Mouse (Mus musculus): ENCODE measurements around the gene Ajap1.

DNA sequence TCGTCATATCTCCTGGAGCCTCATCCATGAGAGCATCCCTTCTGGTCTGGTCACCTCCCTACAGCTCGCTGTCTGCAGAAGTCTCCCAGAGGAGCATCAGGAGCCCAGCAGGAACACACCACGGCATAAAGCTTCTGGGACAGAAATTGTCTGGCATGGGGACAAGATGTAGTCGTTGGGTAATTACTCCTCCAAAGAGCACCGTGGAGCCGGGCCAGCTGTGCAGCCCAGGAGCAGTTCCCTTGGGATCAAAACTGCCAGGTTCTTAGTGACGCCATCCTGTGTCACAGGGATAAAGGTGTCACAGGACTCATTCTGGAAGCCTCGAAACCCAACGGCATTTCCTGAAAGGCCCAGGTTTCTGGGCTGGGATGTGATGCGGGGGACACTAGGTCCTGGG, 40.1 kb downstream of the Ajap1 start:
- TF ChIP-seq CTCF (IDR thresholded peaks at IDR 0.05) (no peak), EP300 (IDR thresholded peaks at IDR 0.05) (no peak)

Measured in lung, postnatal 0 days (tissue).